Mouse (Mus musculus): ENCODE results near the gene Pign.

Pign gene

DNA sequence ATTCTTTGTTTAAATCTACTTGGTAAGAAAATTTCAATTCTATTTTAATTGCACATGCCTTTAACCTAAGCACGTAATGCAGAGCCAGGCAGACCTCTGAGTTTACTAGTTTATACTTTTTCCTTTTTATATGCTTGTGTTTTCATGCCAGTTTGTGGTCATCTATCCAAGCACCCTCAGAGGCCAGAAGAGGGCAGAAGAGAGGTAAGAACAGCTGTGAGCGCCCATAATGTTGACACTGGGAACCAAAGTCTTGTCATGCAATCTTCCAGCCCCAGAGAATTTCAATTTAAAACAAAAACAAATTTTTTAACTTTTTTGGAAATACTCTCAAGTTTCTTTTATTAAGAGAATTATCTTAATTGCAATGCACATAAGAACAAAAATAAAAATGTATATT, 99.7 kb downstream of the Pign start:
- no peak for DNase-seq (ENCODE audit: low spot score in 2 of 2)

GRCm38 (mm10) chr1:105556078-105556477, 107.4 kb downstream of the Pign start:
- no peak for DNase-seq (ENCODE audit: low spot score in 2 of 2)

GRCm38 (mm10) chr1:105555192-105555718, 108.2 kb downstream of the Pign start:
- DNase-seq (ENCODE audit: low spot score in 2 of 2) = no peak

DNA sequence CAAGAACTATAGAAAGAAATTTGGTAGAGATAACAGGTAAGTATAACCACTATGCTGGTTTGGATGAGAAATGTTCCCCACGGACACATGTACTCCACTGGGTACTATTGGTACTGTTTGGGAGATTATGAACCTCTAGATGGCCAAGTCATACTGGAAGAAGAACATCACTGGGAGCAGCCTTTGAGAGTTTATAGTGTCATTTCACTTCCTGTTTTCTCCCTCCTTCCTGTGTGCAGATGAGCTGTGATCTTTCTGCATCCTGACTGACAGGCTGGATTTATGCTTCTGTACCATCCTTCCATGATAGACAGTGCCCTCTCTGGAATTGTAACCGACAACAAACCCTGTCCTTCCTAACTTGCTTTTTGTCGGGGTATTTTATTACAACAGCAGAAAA, 110.3 kb downstream of the Pign start:
- no peak for DNase-seq (ENCODE audit: low spot score in 2 of 2)

DNA sequence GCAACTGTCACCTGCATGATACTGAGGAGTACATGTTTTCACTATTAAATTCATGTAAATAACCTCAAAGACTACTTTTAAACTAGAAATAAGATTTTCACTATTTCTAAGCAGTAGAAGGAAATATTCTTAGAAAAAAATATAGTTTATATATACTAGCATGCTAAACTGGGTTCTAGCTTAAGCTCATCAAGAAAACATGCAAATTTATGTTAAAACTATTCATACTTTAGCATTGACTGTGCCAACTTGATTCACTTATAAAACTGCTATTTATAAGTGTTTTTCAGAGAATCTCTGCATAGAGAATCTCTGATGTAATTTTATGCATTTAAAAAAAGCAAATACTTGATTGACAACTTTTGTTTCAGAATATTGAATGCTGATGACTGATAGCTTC, 113.3 kb downstream of the Pign start:
- no peak for DNase-seq (ENCODE audit: low spot score in 2 of 2)

GRCm38 (mm10) chr1:105549648-105550047, 113.8 kb downstream of the Pign start:
- no peak for DNase-seq (ENCODE audit: low spot score in 2 of 2)

DNA sequence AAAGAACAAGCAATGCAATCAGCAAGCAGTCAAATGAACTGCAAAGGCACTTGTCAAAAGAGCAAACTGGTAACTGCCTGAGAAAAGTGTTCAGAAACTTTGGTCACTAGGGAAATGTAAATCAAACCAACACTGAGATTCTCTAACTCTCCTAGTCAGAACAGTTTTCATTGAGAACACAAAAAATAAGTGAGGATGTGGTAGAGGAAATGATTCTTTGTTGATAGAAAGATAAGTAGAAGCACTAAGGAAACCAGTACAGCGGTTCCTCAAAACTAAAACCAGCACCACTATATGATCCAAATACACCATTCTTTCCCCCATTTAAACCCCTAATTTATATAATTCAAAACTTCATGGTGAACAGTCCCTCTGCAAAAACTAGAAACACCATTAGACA, 120.4 kb downstream of the Pign start:
- no peak for DNase-seq (ENCODE audit: low spot score in 2 of 2)

GRCm38 (mm10) chr1:105523768-105524167, 139.7 kb downstream of the Pign start:
- DNase-seq (ENCODE audit: low spot score in 2 of 2) = no peak

GRCm38 (mm10) chr1:105522321-105522720, 141.2 kb downstream of the Pign start:
- no peak for DNase-seq (ENCODE audit: low spot score in 2 of 2)

GRCm38 (mm10) chr1:105518101-105518500, 145.4 kb downstream of the Pign start:
- DNase-seq (ENCODE audit: low spot score in 2 of 2) = no peak

DNA sequence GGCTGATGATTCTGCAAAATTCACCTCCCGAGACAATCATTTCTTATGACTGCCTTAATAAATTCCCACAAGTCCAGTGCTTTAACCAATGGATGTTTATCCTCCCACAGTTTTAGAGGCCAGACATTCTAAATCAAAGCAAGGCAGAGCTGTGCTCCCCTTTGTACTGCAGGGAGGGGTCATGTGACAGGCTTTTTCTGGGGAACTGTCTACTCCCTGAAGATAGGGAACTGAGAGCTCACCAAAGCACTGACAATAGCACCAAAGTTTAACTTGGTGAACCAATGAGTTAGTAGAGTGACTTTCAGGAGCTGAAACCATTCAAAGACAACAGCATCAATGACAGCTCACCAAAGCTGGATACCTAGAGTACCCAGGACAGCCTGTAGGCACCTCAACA, 156.4 kb downstream of the Pign start:
- DNase-seq (ENCODE audit: low spot score in 2 of 2) = no peak

- DNase-seq (ENCODE audit: low spot score in 2 of 2) = no peak
Observed at GRCm38 (mm10) chr1:105492626-105493025, 170.9 kb downstream of the Pign start.

GRCm38 (mm10) chr1:105489456-105489855, 174.0 kb downstream of the Pign start:
- no peak for DNase-seq (ENCODE audit: low spot score in 2 of 2)

DNA sequence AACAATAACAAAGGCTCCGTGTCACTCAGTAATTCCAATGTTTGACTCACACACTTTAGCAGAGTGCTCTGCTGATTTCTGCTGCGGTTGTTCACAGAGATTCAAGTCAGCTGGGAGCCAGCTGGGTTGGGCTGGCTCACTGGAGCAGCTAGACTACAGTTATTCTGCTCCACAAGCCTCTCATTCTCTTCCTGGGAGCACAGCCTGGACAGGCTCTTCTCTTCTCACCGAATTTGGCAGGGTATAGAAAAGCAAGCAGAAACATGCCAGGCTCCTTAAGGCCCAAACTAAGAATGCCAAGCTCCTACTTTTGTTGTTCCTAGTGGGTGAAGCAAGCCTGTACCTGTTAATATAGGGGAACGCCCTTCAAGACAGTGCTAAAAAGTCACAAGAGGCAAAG, 176.4 kb downstream of the Pign start:
- no peak for DNase-seq (ENCODE audit: low spot score in 2 of 2)
